Mouse (Mus musculus): ENCODE data around the gene Fam24a. TPM values are rescaled to one million over a fixed set of nuclear protein-coding genes. Genes with fewer than 3 reads are reported as not detected.

Gene Fam24a
- polyA plus RNA-seq, 1 experiment from 2014 or later = not detected

DNA sequence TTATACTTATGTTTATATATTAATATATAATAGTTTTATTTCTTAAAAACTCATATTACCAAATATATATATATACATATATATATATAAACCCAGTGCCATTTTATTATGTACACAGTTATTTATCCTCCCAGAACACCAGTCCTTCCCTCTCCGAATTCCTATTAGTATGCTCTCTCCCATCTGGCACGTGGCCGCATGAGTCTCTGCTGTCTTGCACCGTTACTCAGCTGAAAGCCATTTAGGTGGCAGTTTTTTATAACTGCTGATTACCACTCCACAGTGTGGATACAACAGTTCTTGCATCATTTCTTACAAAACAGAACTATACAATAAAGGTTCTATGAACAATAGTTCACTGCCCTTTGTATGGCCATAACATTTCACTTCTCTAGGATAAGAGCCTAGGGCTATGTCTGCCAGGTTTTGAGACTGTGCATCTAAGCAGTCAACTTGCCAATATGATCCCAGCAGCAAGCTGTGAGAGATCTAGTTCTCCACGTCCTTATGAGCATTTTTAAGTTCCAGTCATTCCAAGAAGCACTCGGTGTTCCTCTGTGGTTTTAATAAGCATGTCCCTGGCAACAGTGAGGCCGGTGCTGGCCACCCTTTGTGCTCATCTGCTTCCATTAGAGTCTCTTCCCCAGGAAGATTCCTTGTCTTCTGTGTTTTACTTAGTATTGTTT, 12.3 kb downstream of the Fam24a start:
- Histone ChIP-seq H3K36me3 (peaks cover 48% of the 10 kb centered on the region), H3K27me3 (no peaks in the 10 kb centered on the region), H3K4me2 (no peak overlapping the region), H3K4me1 (replicated peaks) (no peaks in the 10 kb centered on the region), H3K4me3 (no peak overlapping the region), H3K9me3 (replicated peaks) (no peaks in the 10 kb centered on the region), H3K9ac (no peak overlapping the region), H3K27ac (no peak overlapping the region)
- 85% methylated on average over 7 of the region's 7 CpGs for WGBS
- no peak for ATAC-seq (replicated peaks; ENCODE audit: insufficient number of reproducible peaks, insufficient read depth, low FRiP score, low read depth)

DNA sequence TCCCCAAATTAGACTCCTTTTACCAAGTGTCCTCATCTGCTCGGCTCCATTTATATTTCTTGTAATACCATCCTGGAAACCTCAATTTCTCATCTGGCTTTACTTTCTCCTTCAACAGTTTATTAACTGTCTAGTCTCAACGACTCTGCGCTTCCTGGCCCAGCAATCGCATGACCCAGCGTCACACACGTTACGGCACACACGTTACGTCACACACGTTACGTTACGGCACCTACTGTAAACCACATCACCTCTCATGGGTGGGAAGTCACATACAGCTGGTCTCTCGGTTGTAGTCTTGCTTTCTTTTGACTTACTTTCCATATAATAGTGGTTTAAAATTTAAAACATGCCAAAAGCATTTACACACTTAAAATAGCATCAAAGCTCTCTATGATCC, 22.4 kb downstream of the Fam24a start:
- 95% methylated on average over 13 of the region's 13 CpGs for WGBS
- no peak overlapping the region for H3K4me2 ChIP-seq
- ATAC-seq (replicated peaks; ENCODE audit: insufficient number of reproducible peaks, insufficient read depth, low FRiP score, low read depth) = no peak
- peaks cover 3% of the 10 kb centered on the region for H3K4me1 ChIP-seq (replicated peaks)
- H3K36me3 ChIP-seq = peaks cover 55% of the 10 kb centered on the region
- no peak overlapping the region for H3K27ac ChIP-seq
- no peak overlapping the region for H3K4me3 ChIP-seq
- no peak overlapping the region for H3K9ac ChIP-seq
- no peaks in the 10 kb centered on the region for H3K9me3 ChIP-seq (replicated peaks)
- no peaks in the 10 kb centered on the region for H3K27me3 ChIP-seq

DNA sequence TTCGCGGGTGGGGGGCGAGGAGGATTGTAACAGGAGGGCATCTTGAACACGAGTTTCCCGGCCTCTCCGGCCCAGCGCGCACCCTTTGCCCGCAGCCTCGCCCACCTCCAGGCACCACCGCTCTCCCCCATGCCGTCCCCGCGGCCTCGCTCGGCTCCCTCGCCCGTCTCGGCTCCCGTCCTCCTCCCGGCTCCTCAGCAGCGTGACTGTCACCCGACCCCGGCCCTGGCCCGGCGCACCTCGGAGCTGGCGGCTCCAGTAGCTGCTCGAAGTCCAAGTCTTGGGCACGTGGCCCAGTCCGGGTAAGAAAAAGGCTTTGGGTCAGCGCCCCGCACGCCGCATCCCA, 28.6 kb downstream of the Fam24a start:
- Histone ChIP-seq H3K36me3 (peaks cover 20% of the 10 kb centered on the region), H3K4me1 (replicated peaks) (peaks cover 16% of the 10 kb centered on the region), H3K27ac (peak overlapping the region; percentile 97), H3K4me2 (peak overlapping the region; percentile 93), H3K4me3 (peak overlapping the region; percentile 86), H3K27me3 (no peaks in the 10 kb centered on the region), H3K9me3 (replicated peaks) (no peaks in the 10 kb centered on the region), H3K9ac (peak overlapping the region; percentile 88)
- under 1% methylated on average over 35 of the region's 35 CpGs for WGBS
- ATAC-seq (replicated peaks; ENCODE audit: insufficient number of reproducible peaks, insufficient read depth, low FRiP score, low read depth) = peak; percentile 64

DNA sequence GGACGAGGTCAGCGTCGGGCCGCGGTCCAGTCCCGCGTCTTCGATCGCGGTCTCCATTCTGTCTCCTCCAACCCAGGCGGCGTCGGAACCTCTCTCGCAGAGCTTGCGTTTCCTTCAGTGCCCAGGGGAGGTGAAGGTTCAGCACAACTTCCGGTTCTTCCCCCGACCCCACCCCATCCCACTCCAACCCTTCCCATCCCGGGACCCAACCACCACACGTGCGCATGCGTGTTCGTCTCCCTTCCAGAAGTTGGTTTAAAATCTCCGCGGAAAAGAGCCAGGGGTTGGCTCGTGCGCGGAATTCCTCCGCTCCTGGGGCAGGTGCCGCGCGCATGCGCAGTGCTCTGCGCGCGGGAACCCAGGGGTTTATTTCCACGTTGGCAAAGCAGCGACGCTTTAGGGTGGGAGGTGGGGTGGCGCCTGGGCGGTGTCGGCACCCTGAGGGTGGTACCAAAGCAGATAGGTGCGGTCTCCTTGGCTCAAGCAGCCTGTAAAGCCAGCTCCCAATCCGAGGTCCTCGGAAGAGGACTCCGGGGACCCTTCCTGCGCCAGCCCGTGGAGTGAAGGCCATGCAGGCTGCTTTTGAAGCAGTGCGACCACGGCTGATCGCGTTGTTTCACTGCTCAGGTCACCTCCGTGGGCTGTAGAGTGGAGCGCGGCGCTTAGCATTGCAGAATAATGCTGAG, 29.1 kb downstream of the Fam24a start, which contains the start of gene 2310057M21Rik:
Gene 2310057M21Rik (minus strand): TSS at position 145 of the 686 bp plus-strand sequence.
- Histone ChIP-seq H3K4me2 (peak within 1 kb of the TSS; percentile 93), H3K27ac (peak within 1 kb of the TSS; percentile 97), H3K4me1 (replicated peaks) (peaks cover 16% of the 10 kb centered on the region), H3K9me3 (replicated peaks) (no peaks in the 10 kb centered on the region), H3K4me3 (peak within 1 kb of the TSS; percentile 86), H3K36me3 (peaks cover 16% of the 10 kb centered on the region), H3K27me3 (no peaks in the 10 kb centered on the region), H3K9ac (peak within 1 kb of the TSS; percentile 88)
- under 1% methylated on average over 55 of the region's 55 CpGs for WGBS
- ATAC-seq (replicated peaks; ENCODE audit: insufficient number of reproducible peaks, insufficient read depth, low FRiP score, low read depth) = peak; percentile 97

DNA sequence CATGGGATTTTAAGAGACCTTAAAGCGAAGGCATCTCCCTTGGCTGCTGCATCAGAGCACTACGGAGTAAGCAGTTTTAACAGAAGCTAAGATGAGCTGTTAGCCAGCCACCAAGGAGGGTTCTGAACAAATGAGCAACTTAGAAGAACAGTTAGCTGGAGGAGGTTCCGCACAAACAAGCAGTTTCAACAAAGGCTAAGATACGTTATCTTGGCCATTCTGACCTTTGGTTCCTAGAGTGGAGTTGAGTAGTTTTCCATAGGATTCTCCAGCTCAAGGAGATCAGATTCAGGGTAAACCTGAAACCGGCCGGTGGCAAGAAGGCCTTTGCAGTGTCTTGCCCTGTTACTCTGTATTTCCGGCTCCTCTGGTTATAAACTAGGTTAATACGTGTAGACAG, 30.5 kb downstream of the Fam24a start:
- WGBS = 82% methylated on average over 8 of the region's 8 CpGs
- ATAC-seq (replicated peaks; ENCODE audit: insufficient number of reproducible peaks, insufficient read depth, low FRiP score, low read depth) = no peak
- Histone ChIP-seq H3K9me3 (replicated peaks) (no peaks in the 10 kb centered on the region), H3K36me3 (peaks cover 2% of the 10 kb centered on the region; the same call in 1 of the 2 replicates), H3K4me3 (no peak overlapping the region), H3K4me1 (replicated peaks) (peaks cover 16% of the 10 kb centered on the region), H3K4me2 (no peak overlapping the region), H3K27me3 (no peaks in the 10 kb centered on the region), H3K9ac (no peak overlapping the region), H3K27ac (no peak overlapping the region)

DNA sequence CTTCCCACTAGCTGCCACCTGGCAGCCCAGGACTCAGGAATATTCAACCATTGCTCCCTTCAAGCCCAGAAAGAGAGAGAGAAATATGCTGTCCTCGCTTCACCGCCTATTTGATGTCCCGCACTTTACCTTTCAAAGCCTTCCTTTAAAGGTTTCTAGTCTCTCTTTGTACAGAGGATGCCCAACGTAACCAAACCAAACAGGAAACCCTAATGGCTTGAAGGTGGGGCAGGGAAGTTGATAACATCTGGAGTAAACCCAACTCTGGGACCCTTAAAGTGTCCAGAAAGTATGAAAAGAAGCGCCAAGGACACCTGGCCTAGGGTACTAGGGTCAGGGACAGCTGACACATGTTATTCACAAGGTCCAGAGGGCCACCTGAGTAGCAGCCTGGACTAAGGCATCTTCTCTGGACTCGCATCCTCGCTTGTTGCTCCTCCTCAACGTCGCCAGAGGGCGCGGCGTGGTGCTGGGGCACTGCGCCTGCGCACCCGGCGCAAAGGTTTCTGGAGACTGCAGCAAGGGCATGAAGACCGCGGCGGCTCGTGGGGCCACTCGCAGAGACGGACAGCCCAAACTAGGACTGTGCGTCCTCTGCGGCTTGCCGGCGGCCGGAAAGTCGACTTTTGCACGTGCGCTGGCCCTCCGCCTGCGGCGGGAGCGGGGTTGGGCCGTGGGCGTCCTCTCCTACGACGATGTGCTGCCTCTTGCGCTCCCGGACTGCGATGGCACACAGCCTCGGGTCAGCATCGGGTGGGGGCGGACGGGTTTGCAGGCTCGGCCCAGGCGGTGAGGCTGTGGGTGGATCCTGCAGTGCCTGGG, 37.2 kb downstream of the Fam24a start, which contains the start of gene Pstk:
Gene Pstk (plus strand): TSS at position 494 of the 822 bp plus-strand sequence.
- H3K4me3 ChIP-seq = peak within 1 kb of the TSS; percentile 66
- H3K27ac ChIP-seq = peak within 1 kb of the TSS; percentile 98
- no peaks in the 10 kb centered on the region for H3K9me3 ChIP-seq (replicated peaks)
- peak; percentile 92 for ATAC-seq (replicated peaks; ENCODE audit: insufficient number of reproducible peaks, insufficient read depth, low FRiP score, low read depth)
- peaks cover 11% of the 10 kb centered on the region for H3K4me1 ChIP-seq (replicated peaks)
- peak within 1 kb of the TSS; percentile 65 for H3K4me2 ChIP-seq
- H3K27me3 ChIP-seq = no peaks in the 10 kb centered on the region
- H3K36me3 ChIP-seq = peaks cover 10% of the 10 kb centered on the region
- peak within 1 kb of the TSS; percentile 84 for H3K9ac ChIP-seq
- 4% methylated on average over 47 of the region's 47 CpGs for whole genome bisulfite sequencing

DNA sequence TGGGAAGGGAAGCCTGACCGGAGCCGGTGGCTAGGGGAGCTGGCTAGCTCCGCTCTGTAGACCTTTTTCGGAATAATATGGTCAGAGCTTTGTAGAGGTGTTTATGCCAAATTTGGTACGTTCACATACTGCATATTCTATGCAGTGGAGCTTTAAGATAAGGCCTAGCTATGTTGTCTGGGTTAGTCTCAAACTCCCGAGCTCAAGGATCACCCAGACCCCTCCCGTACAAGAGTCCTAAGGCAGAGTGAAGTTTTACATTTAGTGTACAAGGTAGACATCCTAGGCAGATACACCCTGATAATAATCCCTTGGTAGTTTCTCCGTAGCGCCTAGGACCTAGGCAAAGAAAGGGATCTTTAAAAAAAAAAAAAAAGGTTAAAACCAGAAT, 37.8 kb downstream of the Fam24a start:
- Histone ChIP-seq H3K9me3 (replicated peaks) (no peaks in the 10 kb centered on the region), H3K4me3 (peak overlapping the region; percentile 66), H3K4me1 (replicated peaks) (peaks cover 11% of the 10 kb centered on the region), H3K27me3 (no peaks in the 10 kb centered on the region), H3K27ac (peak overlapping the region; percentile 98), H3K9ac (peak overlapping the region; percentile 84), H3K36me3 (peaks cover 10% of the 10 kb centered on the region), H3K4me2 (peak overlapping the region; percentile 65)
- WGBS = 4% methylated on average over 9 of the region's 9 CpGs
- ATAC-seq (replicated peaks; ENCODE audit: insufficient number of reproducible peaks, insufficient read depth, low FRiP score, low read depth) = no peak

DNA sequence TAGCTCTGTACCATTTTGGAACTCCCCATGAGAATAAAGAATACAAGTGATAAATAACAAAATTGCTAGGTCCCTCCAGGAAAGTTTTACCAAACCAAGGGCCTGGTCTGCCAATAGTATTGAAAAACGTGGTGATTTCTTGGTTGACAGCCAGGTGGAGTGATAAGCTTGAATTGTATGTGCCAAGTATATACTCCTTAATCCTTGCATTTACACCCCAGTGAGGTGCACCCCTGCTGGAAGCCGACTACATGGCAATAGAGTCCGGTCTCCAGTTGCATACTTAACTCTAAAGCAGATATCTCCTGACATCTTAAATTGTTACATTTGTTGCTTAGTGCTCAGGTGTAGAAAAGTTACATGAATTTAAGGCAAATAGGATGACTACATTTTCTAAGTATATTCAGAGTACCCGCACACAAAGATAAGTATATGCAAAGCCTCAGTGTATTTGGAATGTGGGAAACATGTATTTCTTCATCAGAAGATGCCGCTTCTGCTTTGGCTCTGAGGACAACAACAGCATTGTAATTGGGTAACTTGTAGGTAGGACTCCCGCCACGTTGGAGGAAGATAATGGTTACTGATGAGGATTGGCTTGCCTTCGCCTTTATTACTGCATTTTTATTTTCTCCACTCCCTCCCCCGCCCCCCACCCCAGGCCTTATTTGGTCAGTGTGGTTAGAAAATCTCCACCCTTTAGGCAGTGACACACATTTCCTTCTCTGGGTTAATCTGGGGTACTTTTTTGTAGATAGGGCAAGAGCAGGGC, 38.4 kb downstream of the Fam24a start:
- Histone ChIP-seq H3K9me3 (replicated peaks) (no peaks in the 10 kb centered on the region), H3K27ac (peak overlapping the region; percentile 98), H3K4me3 (peak overlapping the region; percentile 66), H3K4me2 (peak overlapping the region; percentile 65), H3K36me3 (peaks cover 10% of the 10 kb centered on the region), H3K4me1 (replicated peaks) (peaks cover 11% of the 10 kb centered on the region), H3K9ac (peak overlapping the region; percentile 84), H3K27me3 (no peaks in the 10 kb centered on the region)
- WGBS = 61% methylated on average over 9 of the region's 9 CpGs
- ATAC-seq (replicated peaks; ENCODE audit: insufficient number of reproducible peaks, insufficient read depth, low FRiP score, low read depth) = no peak

Other genes starting within 250 kb of the Fam24a start
- gene 4933402N03Rik, start 187.6 kb upstream of the Fam24a start, polyA plus RNA-seq (2015; fragmentation: Nextera tagmentation; extraction: Ambion mirVana) = not detected in 2 replicates
- gene 5430419D17Rik, start 159.5 kb upstream of the Fam24a start, polyA plus RNA-seq (2015; fragmentation: Nextera tagmentation; extraction: Ambion mirVana) = 0.25 and 0.30 TPM in 2 replicates
- 0.62 and 0.68 TPM in 2 replicates for gene Cuzd1, start 11.6 kb upstream of the Fam24a start, polyA plus RNA-seq (2015; fragmentation: Nextera tagmentation; extraction: Ambion mirVana)
- not detected in 2 replicates for gene Fam24b, start 4.3 kb upstream of the Fam24a start, polyA plus RNA-seq (2015; fragmentation: Nextera tagmentation; extraction: Ambion mirVana)
- gene 2310057M21Rik, start 28.9 kb downstream of the Fam24a start, polyA plus RNA-seq (2015; fragmentation: Nextera tagmentation; extraction: Ambion mirVana) = 15.4 and 16.1 TPM in 2 replicates
- 79.6 and 84.9 TPM in 2 replicates for gene Pstk, start 37.3 kb downstream of the Fam24a start, polyA plus RNA-seq (2015; fragmentation: Nextera tagmentation; extraction: Ambion mirVana)
- gene Ikzf5, start 76.7 kb downstream of the Fam24a start, polyA plus RNA-seq (2015; fragmentation: Nextera tagmentation; extraction: Ambion mirVana) = 8.6 and 8.7 TPM in 2 replicates
- 93.0 and 94.9 TPM in 2 replicates for gene Acadsb, start 76.7 kb downstream of the Fam24a start, polyA plus RNA-seq (2015; fragmentation: Nextera tagmentation; extraction: Ambion mirVana)
- gene Hmx3, start 209.0 kb downstream of the Fam24a start, polyA plus RNA-seq (2015; fragmentation: Nextera tagmentation; extraction: Ambion mirVana) = not detected in 2 replicates
- 0.09 TPM in 1 of 2 replicates, not detected in the other for gene Hmx2, start 214.9 kb downstream of the Fam24a start, polyA plus RNA-seq (2015; fragmentation: Nextera tagmentation; extraction: Ambion mirVana)
- gene Bub3, start 226.4 kb downstream of the Fam24a start, polyA plus RNA-seq (2015; fragmentation: Nextera tagmentation; extraction: Ambion mirVana) = 111 and 135 TPM in 2 replicates

Data from heart, embryonic 15.5 days (tissue).